Mouse (Mus musculus): Measurements from ENCODE around the gene Olfm3. TPM values are rescaled to one million over a fixed set of nuclear protein-coding genes. Genes with fewer than 3 reads are reported as not detected.

The Olfm3 gene
- polyA plus RNA-seq (2014; fragmentation: Nextera tagmentation; extraction: Ambion mirVana) = 0.04 TPM in 1 of 2 replicates, not detected in the other

DNA sequence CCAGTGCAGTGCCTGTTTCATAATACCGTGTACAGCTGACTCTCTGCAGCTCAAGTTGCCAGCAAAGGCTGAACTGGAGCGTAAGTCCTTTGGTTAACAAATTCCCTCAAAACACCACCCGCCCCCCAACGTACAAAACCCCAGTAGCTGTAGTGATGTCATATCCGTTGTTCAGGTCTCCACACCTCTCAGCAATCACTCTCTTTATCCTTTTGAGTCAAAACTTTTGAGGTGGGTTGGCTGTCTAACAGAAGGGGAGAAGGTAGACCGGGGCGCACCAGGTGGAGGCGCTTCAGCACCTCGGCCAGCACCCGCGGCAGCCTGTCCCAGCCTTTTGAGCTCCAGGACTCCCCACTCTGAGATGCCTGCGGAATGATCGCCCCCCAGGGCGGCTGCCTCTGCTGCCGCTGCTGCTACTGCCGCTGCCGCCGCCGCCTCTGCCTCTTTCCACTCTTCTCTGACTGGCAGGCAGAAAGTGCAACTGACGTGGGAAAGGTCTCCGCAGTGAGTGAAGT, at the start of gene Olfm3:
Gene Olfm3 (plus strand): TSS at position 155 of the 515 bp plus-strand sequence.
- Histone ChIP-seq H3K4me2 (replicated peaks; ENCODE audit: low read depth, low read length) (no peak within 1 kb of the TSS; the same call in 1 of the 2 replicates), H3K27me3 (ENCODE audit: control insufficient read depth, insufficient read depth, low read length) (no peaks in the 10 kb centered on the region), H3K4me3 (ENCODE audit: low read length) (no peak within 1 kb of the TSS), H3K9me3 (ENCODE audit: control insufficient read depth, low read length) (no peaks in the 10 kb centered on the region), H3K27ac (ENCODE audit: low read depth, low read length) (no peak within 1 kb of the TSS), H3K9ac (ENCODE audit: low read depth, low read length) (no peak within 1 kb of the TSS), H3K36me3 (ENCODE audit: control insufficient read depth, insufficient read depth, low read length) (no peaks in the 10 kb centered on the region), H3K4me1 (ENCODE audit: control insufficient read depth, insufficient read depth, low read length) (no peaks in the 10 kb centered on the region)
- peak; percentile 96 for ATAC-seq (ENCODE audit: low FRiP score, low TSS enrichment)
- WGBS = 5% methylated on average over 21 of the region's 21 CpGs

DNA sequence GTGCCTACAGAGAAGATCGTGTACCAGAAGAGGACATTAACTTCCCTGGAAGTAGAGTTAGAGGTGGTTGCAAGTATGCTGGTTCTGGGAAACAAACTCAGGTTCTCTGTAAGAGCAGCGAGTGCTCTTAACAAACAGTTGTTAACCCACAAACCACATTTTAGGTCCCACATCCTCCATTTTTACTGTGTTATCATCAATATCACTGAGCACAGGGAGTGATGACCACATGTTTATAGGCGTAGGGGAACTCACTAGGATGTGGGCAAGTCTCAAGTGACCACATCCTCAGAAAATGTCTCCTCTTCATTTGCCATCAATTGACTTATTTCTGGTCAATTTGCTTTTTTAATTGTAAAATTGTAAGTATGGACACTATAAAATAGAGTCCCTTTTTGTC, 14.1 kb upstream of the Olfm3 start:
- Histone ChIP-seq H3K4me2 (replicated peaks; ENCODE audit: low read depth, low read length) (no peak overlapping the region), H3K27ac (ENCODE audit: low read depth, low read length) (no peak overlapping the region), H3K9me3 (ENCODE audit: control insufficient read depth, low read length) (no peaks in the 10 kb centered on the region), H3K27me3 (ENCODE audit: control insufficient read depth, insufficient read depth, low read length) (no peaks in the 10 kb centered on the region), H3K9ac (ENCODE audit: low read depth, low read length) (no peak overlapping the region), H3K4me1 (ENCODE audit: control insufficient read depth, insufficient read depth, low read length) (no peaks in the 10 kb centered on the region), H3K36me3 (ENCODE audit: control insufficient read depth, insufficient read depth, low read length) (no peaks in the 10 kb centered on the region), H3K4me3 (ENCODE audit: low read length) (no peak overlapping the region)
- 82% methylated on average over 3 of the region's 3 CpGs for WGBS
- no peak for ATAC-seq (ENCODE audit: low FRiP score, low TSS enrichment)

GRCm38 (mm10) chr3:114904633-114905423, 950 bp downstream of the Olfm3 start:
- H3K4me3 ChIP-seq (ENCODE audit: low read length) = no peak overlapping the region
- no peaks in the 10 kb centered on the region for H3K27me3 ChIP-seq (ENCODE audit: control insufficient read depth, insufficient read depth, low read length)
- WGBS = 17% methylated on average over 16 of the region's 16 CpGs
- no peak overlapping the region; the same call in 1 of the 2 replicates for H3K4me2 ChIP-seq (replicated peaks; ENCODE audit: low read depth, low read length)
- no peak overlapping the region for H3K9ac ChIP-seq (ENCODE audit: low read depth, low read length)
- H3K36me3 ChIP-seq (ENCODE audit: control insufficient read depth, insufficient read depth, low read length) = no peaks in the 10 kb centered on the region
- H3K27ac ChIP-seq (ENCODE audit: low read depth, low read length) = no peak overlapping the region
- no peaks in the 10 kb centered on the region for H3K4me1 ChIP-seq (ENCODE audit: control insufficient read depth, insufficient read depth, low read length)
- ATAC-seq (ENCODE audit: low FRiP score, low TSS enrichment) = peak; percentile 46; the same call in 1 of the 2 replicates
- H3K9me3 ChIP-seq (ENCODE audit: control insufficient read depth, low read length) = no peaks in the 10 kb centered on the region

- Histone ChIP-seq H3K4me3 (ENCODE audit: low read length) (no peak overlapping the region), H3K9ac (ENCODE audit: low read depth, low read length) (no peak overlapping the region), H3K27ac (ENCODE audit: low read depth, low read length) (no peak overlapping the region), H3K4me1 (ENCODE audit: control insufficient read depth, insufficient read depth, low read length) (no peaks in the 10 kb centered on the region), H3K4me2 (replicated peaks; ENCODE audit: low read depth, low read length) (no peak overlapping the region), H3K27me3 (ENCODE audit: control insufficient read depth, insufficient read depth, low read length) (no peaks in the 10 kb centered on the region), H3K36me3 (ENCODE audit: control insufficient read depth, insufficient read depth, low read length) (no peaks in the 10 kb centered on the region), H3K9me3 (ENCODE audit: control insufficient read depth, low read length) (no peaks in the 10 kb centered on the region)
- ATAC-seq (ENCODE audit: low FRiP score, low TSS enrichment) = no peak
Observed at GRCm38 (mm10) chr3:114907537-114907936, 3.7 kb downstream of the Olfm3 start.

- no peak for ATAC-seq (ENCODE audit: low FRiP score, low TSS enrichment)
- no peaks in the 10 kb centered on the region for H3K9me3 ChIP-seq (ENCODE audit: control insufficient read depth, low read length)
- H3K36me3 ChIP-seq (ENCODE audit: control insufficient read depth, insufficient read depth, low read length) = no peaks in the 10 kb centered on the region
- no peak overlapping the region for H3K4me3 ChIP-seq (ENCODE audit: low read length)
- H3K4me2 ChIP-seq (replicated peaks; ENCODE audit: low read depth, low read length) = no peak overlapping the region
- no peaks in the 10 kb centered on the region for H3K27me3 ChIP-seq (ENCODE audit: control insufficient read depth, insufficient read depth, low read length)
- no peak overlapping the region for H3K9ac ChIP-seq (ENCODE audit: low read depth, low read length)
- no peaks in the 10 kb centered on the region for H3K4me1 ChIP-seq (ENCODE audit: control insufficient read depth, insufficient read depth, low read length)
- WGBS = 80% methylated on average over 3 of the region's 3 CpGs
- no peak overlapping the region for H3K27ac ChIP-seq (ENCODE audit: low read depth, low read length)
Observed at GRCm38 (mm10) chr3:114908846-114909245, 5.0 kb downstream of the Olfm3 start.

GRCm38 (mm10) chr3:114920102-114920501, 16.2 kb downstream of the Olfm3 start:
- Histone ChIP-seq H3K4me3 (ENCODE audit: low read length) (no peak overlapping the region), H3K4me1 (ENCODE audit: control insufficient read depth, insufficient read depth, low read length) (no peaks in the 10 kb centered on the region), H3K27ac (ENCODE audit: low read depth, low read length) (no peak overlapping the region), H3K4me2 (replicated peaks; ENCODE audit: low read depth, low read length) (no peak overlapping the region), H3K27me3 (ENCODE audit: control insufficient read depth, insufficient read depth, low read length) (no peaks in the 10 kb centered on the region), H3K9me3 (ENCODE audit: control insufficient read depth, low read length) (no peaks in the 10 kb centered on the region), H3K9ac (ENCODE audit: low read depth, low read length) (no peak overlapping the region), H3K36me3 (ENCODE audit: control insufficient read depth, insufficient read depth, low read length) (no peaks in the 10 kb centered on the region)
- WGBS = 86% methylated on average over 3 of the region's 3 CpGs
- ATAC-seq (ENCODE audit: low FRiP score, low TSS enrichment) = no peak

DNA sequence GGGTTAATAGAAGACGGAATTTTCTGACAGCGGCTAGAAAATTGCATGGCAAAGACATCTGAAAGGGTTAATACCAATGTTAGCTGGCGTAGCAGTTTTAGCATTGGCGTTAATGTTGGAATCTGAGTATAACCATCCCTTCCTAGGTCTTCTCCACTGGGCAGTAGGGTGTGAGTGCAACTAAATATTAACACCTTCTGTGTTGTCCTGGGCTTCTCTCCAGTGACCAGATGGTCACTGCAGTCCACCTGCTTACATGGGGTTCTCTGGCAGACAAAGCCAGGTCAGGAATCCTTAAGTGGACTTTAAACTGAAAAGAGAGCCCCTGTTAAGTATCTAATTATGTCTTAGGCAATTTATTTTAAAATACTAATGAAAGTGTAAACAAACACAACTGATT, 25.7 kb downstream of the Olfm3 start:
- Histone ChIP-seq H3K4me3 (ENCODE audit: low read length) (no peak overlapping the region), H3K27me3 (ENCODE audit: control insufficient read depth, insufficient read depth, low read length) (no peaks in the 10 kb centered on the region), H3K27ac (ENCODE audit: low read depth, low read length) (no peak overlapping the region), H3K9me3 (ENCODE audit: control insufficient read depth, low read length) (no peaks in the 10 kb centered on the region), H3K4me1 (ENCODE audit: control insufficient read depth, insufficient read depth, low read length) (no peaks in the 10 kb centered on the region), H3K4me2 (replicated peaks; ENCODE audit: low read depth, low read length) (no peak overlapping the region), H3K36me3 (ENCODE audit: control insufficient read depth, insufficient read depth, low read length) (no peaks in the 10 kb centered on the region), H3K9ac (ENCODE audit: low read depth, low read length) (no peak overlapping the region)
- ATAC-seq (ENCODE audit: low FRiP score, low TSS enrichment) = no peak
- 64% methylated on average over 4 of the region's 4 CpGs for WGBS

DNA sequence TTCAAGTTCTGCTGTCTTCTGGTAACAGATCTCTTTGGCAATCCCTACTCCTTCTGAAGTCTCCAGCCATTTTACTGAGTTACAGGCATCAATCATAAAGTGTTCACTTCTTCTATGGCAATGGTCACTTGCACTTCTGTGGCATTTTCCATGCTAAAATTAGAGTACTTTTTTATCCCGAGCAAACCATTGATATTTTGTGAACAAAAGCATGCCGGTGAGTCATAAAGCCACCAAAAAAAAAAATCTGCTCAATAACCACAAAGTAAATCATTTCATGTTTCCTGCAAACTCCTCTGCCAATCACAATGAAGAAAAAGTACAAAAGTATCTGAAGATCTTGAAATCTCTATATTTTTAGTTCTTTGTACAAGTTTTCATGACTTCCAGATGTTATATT, 26.5 kb downstream of the Olfm3 start:
- H3K27me3 ChIP-seq (ENCODE audit: control insufficient read depth, insufficient read depth, low read length) = no peaks in the 10 kb centered on the region
- WGBS = 71% methylated on average over 2 of the region's 2 CpGs
- no peak for ATAC-seq (ENCODE audit: low FRiP score, low TSS enrichment)

GRCm38 (mm10) chr3:114930796-114931195, 26.9 kb downstream of the Olfm3 start:
- ATAC-seq (ENCODE audit: low FRiP score, low TSS enrichment) = no peak
- Histone ChIP-seq H3K4me2 (replicated peaks; ENCODE audit: low read depth, low read length) (no peak overlapping the region), H3K4me1 (ENCODE audit: control insufficient read depth, insufficient read depth, low read length) (no peaks in the 10 kb centered on the region), H3K36me3 (ENCODE audit: control insufficient read depth, insufficient read depth, low read length) (no peaks in the 10 kb centered on the region), H3K9ac (ENCODE audit: low read depth, low read length) (no peak overlapping the region), H3K4me3 (ENCODE audit: low read length) (no peak overlapping the region), H3K27ac (ENCODE audit: low read depth, low read length) (no peak overlapping the region), H3K27me3 (ENCODE audit: control insufficient read depth, insufficient read depth, low read length) (no peaks in the 10 kb centered on the region), H3K9me3 (ENCODE audit: control insufficient read depth, low read length) (no peaks in the 10 kb centered on the region)
- WGBS = 74% methylated on average over 2 of the region's 2 CpGs

More for the DNA sequence above, 26.5 kb downstream of the Olfm3 start:
- H3K4me1 ChIP-seq (ENCODE audit: control insufficient read depth, insufficient read depth, low read length) = no peaks in the 10 kb centered on the region
- no peaks in the 10 kb centered on the region for H3K9me3 ChIP-seq (ENCODE audit: control insufficient read depth, low read length)
- H3K27ac ChIP-seq (ENCODE audit: low read depth, low read length) = no peak overlapping the region
- H3K9ac ChIP-seq (ENCODE audit: low read depth, low read length) = no peak overlapping the region
- H3K36me3 ChIP-seq (ENCODE audit: control insufficient read depth, insufficient read depth, low read length) = no peaks in the 10 kb centered on the region
- H3K4me2 ChIP-seq (replicated peaks; ENCODE audit: low read depth, low read length) = no peak overlapping the region
- no peak overlapping the region for H3K4me3 ChIP-seq (ENCODE audit: low read length)
